Mouse (Mus musculus) hindbrain, embryonic 11.5 days (tissue): ENCODE results near the gene Cyth1. TPM values are rescaled to one million over a fixed set of nuclear protein-coding genes. Genes with fewer than 3 reads are reported as not detected.
A peak's percentile ranks its signal among the peaks of the same experiment; 100 is the strongest.

Source experiments
- ATAC-seq: fragments of 200-750 bp; cut with Nextera tagmentation; 2 replicates; pipeline ENCODE4 v1.8.0; 2017; ENCODE audit warnings: mild to moderate bottlenecking, moderate TSS enrichment, moderate library complexity; ENCODE audit not compliant: low FRiP score
- DNase-seq: peaks from one replicate; pipeline ENCODE4 v3.0.0-alpha.2; 2015; ENCODE audit warnings: low spot score
- H3K27ac ChIP-seq: fragments of 300-500 bp; sonication (generic); 2 replicates; pipeline ENCODE4 v1.5.1; 2014; ENCODE audit warnings: mild to moderate bottlenecking, low read depth, low read length
- H3K27me3 ChIP-seq: fragments of 300-500 bp; sonication (generic); 2 replicates; pipeline ENCODE4 v1.6.1; 2014; ENCODE audit warnings: mild to moderate bottlenecking, low read length, moderate library complexity, mixed read lengths; ENCODE audit not compliant: control insufficient read depth, insufficient read depth
- H3K36me3 ChIP-seq: fragments of 300-500 bp; sonication (generic); 2 replicates; pipeline ENCODE4 v1.6.1; 2014; ENCODE audit warnings: mild to moderate bottlenecking, low read length, moderate library complexity, mixed read lengths; ENCODE audit not compliant: control insufficient read depth, insufficient read depth
- H3K4me1 ChIP-seq: fragments of 300-500 bp; sonication (generic); replicated peaks from 2 replicates; pipeline ENCODE4 v1.6.1; 2014; ENCODE audit warnings: low read length, mixed read lengths; ENCODE audit not compliant: control insufficient read depth, insufficient read depth
- H3K4me2 ChIP-seq: fragments of 300-500 bp; sonication (generic); replicated peaks from 2 replicates; pipeline ENCODE4 v1.6.1; 2014; ENCODE audit warnings: mild to moderate bottlenecking, low read depth, low read length
- H3K4me3 ChIP-seq: fragments of 300-500 bp; sonication (generic); 2 replicates; pipeline ENCODE4 v1.5.1; 2014; ENCODE audit warnings: low read depth, low read length
- H3K9ac ChIP-seq: fragments of 300-500 bp; sonication (generic); 2 replicates; pipeline ENCODE4 v1.6.1; 2014; ENCODE audit warnings: low read depth, low read length
- H3K9me3 ChIP-seq: fragments of 300-500 bp; sonication (generic); 2 replicates; pipeline ENCODE4 v1.6.1; 2016; ENCODE audit warnings: low read length; ENCODE audit not compliant: control insufficient read depth
- WGBS: fragments of 180-500 bp; shearing (Covaris S2); extraction: QIAGEN DNeasy Blood & Tissue Kit; methylation state at CpG from one replicate; pipeline ENCODE4 v1.1.7; 2014; 5-methylcytosine and 5-hydroxymethylcytosine counted together
- polyA plus RNA-seq: library from polyadenylated mRNA; unstranded; fragments of >200 nt; fragmentation: Nextera tagmentation; extraction: Ambion mirVana; gene quantifications from 2 replicates; pipeline ENCODE4 v1.2.1, GENCODE M21; 2014

Cyth1 gene
- polyA plus RNA-seq, 1 experiment from 2014 or later, result 16.5 TPM

DNA sequence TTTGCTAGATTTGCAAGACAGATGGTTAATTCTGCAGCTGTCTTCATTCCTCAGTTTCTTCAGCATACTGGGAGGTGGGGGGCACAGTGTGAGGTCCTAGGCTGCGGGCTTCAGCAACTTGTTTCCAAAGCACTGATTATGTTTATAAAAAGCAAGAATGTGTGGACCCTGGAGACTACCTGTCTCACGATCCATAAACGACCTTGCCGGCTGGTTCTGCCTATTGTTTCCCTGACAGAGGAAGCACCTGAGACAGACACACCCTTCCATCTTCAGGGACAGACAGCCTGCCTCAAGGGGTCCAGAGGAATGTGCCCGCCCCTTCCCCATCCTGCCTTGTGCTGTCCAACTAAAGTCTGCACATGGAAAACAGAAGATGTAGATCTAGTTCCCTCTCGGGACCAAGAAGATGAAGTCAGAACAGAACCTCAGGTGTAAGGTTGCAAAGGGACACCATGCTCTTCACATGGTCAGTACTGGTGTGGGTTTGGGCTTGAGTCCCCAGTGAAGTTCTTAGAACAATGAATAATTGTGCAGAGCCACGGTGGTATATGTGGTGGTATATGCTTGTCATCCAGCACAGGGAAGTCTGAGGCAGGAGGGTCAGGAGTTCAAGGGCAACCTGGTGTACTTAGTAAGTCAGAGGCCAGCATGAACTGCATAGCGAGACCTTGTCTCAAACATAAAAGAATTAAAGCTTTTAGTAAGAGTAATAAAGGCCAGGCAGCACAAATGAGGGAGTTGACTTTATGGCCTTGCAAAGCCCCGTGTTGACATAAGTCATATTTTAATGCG is 107.4 kb downstream of the Cyth1 start:
- H3K9me3 ChIP-seq, result no peaks in the 10 kb centered on the region
- H3K4me1 ChIP-seq, result no peaks in the 10 kb centered on the region
- DNase-seq (no peak), ATAC-seq (no peak)
- H3K9ac ChIP-seq, result no peak overlapping the region
- no peaks in the 10 kb centered on the region for H3K27me3 ChIP-seq
- no peak overlapping the region for H3K4me2 ChIP-seq
- H3K4me3 ChIP-seq, result no peak overlapping the region
- H3K27ac ChIP-seq, result no peak overlapping the region
- H3K36me3 ChIP-seq, result no peaks in the 10 kb centered on the region
- WGBS, result 79% methylated on average over 10 of the region's 10 CpGs

DNA sequence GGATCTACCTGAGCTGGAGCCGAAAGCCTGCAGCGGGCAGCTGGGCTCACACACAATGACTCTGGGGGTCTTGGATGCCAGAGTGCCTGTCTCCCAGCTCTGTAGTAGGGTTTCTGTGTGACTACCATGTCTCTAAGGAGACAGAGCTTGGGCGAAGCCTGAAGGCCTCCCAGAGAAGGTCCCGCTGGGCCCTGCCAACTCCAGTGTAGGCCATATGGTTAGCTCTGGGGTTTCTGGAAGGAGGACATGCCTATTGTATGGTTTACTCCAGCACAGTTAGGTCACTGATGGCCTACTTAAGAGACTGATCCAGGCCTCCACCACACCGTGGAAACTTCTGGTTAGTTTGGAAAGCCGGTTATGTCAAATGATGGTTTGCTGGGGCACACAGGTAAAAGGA is 110.0 kb downstream of the Cyth1 start:
- Histone ChIP-seq H3K9ac (no peak overlapping the region), H3K9me3 (no peaks in the 10 kb centered on the region), H3K36me3 (no peaks in the 10 kb centered on the region), H3K27ac (no peak overlapping the region), H3K27me3 (no peaks in the 10 kb centered on the region), H3K4me2 (no peak overlapping the region), H3K4me3 (no peak overlapping the region), H3K4me1 (peaks cover 2% of the 10 kb centered on the region; the same call in 1 of the 2 replicates)
- no peak for DNase-seq
- WGBS, result 95% methylated on average over 6 of the region's 6 CpGs
- no peak for ATAC-seq

DNA sequence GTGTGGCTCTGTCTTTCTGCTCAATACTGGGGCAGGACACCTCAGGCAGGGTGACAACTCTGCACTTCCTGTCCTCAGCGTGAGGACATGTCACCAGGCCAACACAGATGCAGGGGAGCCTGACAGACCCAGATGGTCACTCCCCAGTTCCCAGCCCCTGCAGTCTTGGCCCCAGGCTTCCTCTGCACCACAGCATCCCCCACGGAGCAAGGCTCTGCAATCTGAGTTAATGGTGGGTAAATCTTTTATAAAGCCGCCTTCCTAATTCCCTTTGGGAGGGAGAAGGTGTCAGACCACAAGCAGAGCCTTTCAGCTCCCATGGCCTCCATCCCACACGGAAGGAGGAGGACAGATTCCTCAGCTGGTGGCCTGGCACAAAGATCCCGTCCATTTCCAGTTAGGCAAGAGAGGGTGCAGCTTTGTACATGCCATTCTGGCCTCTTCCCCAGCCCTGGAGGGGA is 112.2 kb downstream of the Cyth1 start:
- 49% methylated on average over 5 of the region's 5 CpGs for WGBS
- H3K9me3 ChIP-seq, result no peaks in the 10 kb centered on the region
- no peak overlapping the region for H3K27ac ChIP-seq
- no peak overlapping the region for H3K4me3 ChIP-seq
- no peak overlapping the region for H3K4me2 ChIP-seq
- H3K36me3 ChIP-seq, result no peaks in the 10 kb centered on the region
- no peaks in the 10 kb centered on the region for H3K27me3 ChIP-seq
- no peak for ATAC-seq
- H3K9ac ChIP-seq, result no peak overlapping the region
- H3K4me1 ChIP-seq, result peaks cover 2% of the 10 kb centered on the region; the same call in 1 of the 2 replicates
- no peak for DNase-seq

DNA sequence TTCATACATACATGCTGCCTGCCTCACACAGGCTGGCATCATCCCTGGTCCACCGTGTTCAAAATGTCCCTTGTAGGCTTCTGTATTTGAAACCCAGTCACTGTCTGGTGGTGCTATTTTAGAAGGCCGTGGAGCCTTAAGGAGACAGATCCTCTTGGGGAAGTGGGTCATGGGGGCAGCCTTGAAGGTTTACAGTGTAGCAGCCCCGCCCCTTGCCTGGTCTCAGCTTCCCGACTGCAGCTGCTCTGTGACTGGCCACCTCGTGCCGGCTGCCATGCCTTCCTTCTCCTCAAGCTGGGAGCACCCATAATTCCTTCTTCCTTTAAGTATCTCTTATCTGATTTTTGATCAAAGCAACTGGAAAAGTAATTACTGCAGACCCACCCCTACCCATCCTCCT is 113.1 kb downstream of the Cyth1 start:
- Histone ChIP-seq H3K27me3 (no peaks in the 10 kb centered on the region), H3K36me3 (no peaks in the 10 kb centered on the region), H3K27ac (no peak overlapping the region), H3K4me2 (no peak overlapping the region), H3K9me3 (no peaks in the 10 kb centered on the region), H3K9ac (no peak overlapping the region), H3K4me1 (peaks cover 2% of the 10 kb centered on the region; the same call in 1 of the 2 replicates), H3K4me3 (no peak overlapping the region)
- no peak for ATAC-seq
- WGBS, result 79% methylated on average over 6 of the region's 6 CpGs
- no peak for DNase-seq

DNA sequence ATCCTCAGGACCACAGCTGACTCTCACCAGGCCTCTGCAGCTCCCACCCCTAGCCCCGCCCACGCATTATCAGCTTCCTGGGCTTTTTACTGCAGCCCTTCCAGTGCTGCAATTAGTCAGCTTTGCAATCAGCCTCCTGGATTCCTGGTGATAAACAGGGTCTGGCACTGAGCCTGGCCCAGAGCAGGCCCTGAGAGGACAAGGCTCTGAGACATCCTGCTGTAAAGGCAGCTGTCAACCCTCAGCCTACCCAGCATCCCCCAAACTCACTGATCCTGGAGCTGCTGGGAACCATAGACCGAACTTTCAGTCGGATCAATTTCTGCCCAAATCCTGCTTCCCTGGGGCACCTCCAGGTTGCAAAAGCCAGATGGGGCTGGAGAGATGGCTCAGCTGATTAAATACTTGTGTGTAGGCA is 114.6 kb downstream of the Cyth1 start:
- Histone ChIP-seq H3K9ac (no peak overlapping the region), H3K36me3 (no peaks in the 10 kb centered on the region), H3K27me3 (no peaks in the 10 kb centered on the region), H3K4me1 (peaks cover 2% of the 10 kb centered on the region; the same call in 1 of the 2 replicates), H3K4me2 (no peak overlapping the region), H3K9me3 (no peaks in the 10 kb centered on the region), H3K4me3 (no peak overlapping the region), H3K27ac (0 out of 2 replicates have a peak overlapping the region, but pooled peaks have one; percentile 37)
- peak; percentile 33 for DNase-seq
- WGBS, result 59% methylated on average over 4 of the region's 4 CpGs
- no peak for ATAC-seq

DNA sequence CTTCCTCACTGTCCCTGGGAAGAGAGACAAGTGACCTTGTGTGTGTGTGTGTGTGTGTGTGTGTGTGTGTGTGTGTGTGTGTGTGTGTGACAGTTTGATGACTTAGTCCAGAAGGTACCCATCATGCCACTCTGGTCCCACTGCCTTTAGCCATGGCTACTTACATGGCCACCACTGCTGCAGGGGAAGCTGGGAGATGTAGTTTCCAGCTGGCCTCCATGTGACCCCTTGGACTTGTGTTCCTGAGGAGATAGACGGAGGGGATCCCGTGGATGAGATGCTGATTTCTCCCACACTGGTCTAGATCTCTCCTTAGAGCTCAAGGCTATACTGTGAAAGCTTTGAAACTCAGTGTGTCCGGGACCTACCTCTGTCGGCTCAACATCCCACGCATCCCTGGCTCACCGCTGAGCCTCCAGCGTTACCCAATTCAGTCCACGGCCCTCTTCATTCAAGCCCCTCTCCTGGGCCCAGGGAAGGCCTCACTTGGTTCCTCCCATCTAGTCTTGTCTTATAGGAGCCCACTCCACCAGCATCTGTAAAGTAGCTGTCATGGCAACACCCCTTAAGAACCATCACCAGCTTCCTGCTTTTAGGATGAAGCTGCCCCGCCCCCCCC is 115.2 kb downstream of the Cyth1 start:
- Histone ChIP-seq H3K4me2 (no peak overlapping the region), H3K27me3 (no peaks in the 10 kb centered on the region), H3K36me3 (no peaks in the 10 kb centered on the region), H3K4me3 (no peak overlapping the region), H3K9me3 (no peaks in the 10 kb centered on the region), H3K27ac (0 out of 2 replicates have a peak overlapping the region, but pooled peaks have one; percentile 37), H3K4me1 (peaks cover 2% of the 10 kb centered on the region; the same call in 1 of the 2 replicates), H3K9ac (no peak overlapping the region)
- no peak for ATAC-seq
- WGBS, result 74% methylated on average over 9 of the region's 9 CpGs
- DNase-seq, result peak; percentile 15

DNA sequence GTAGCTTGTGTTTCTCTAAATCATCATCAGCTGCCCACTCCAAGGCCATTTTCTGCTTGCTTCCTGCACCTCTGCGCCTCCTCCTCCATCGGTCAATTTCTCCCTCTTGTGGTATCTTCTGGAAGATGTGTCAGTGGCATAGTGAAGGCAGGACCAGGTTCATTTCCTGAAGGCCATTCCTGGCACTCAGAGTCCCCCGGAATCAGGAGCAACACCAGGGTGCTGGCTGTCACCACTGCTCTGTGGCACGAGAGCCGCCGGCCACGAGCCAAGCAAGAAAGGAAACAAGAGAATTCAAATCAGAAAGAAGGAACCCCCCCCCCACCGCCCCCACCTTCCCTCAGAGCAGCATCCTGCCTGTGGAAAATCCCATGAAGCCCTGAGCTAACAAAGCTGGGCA is 116.3 kb downstream of the Cyth1 start:
- Histone ChIP-seq H3K9ac (no peak overlapping the region), H3K4me2 (no peak overlapping the region), H3K4me3 (no peak overlapping the region), H3K9me3 (no peaks in the 10 kb centered on the region), H3K27ac (no peak overlapping the region), H3K27me3 (no peaks in the 10 kb centered on the region), H3K4me1 (peaks cover 2% of the 10 kb centered on the region; the same call in 1 of the 2 replicates), H3K36me3 (no peaks in the 10 kb centered on the region)
- 86% methylated on average over 8 of the region's 8 CpGs for WGBS
- no peak for ATAC-seq
- no peak for DNase-seq

DNA sequence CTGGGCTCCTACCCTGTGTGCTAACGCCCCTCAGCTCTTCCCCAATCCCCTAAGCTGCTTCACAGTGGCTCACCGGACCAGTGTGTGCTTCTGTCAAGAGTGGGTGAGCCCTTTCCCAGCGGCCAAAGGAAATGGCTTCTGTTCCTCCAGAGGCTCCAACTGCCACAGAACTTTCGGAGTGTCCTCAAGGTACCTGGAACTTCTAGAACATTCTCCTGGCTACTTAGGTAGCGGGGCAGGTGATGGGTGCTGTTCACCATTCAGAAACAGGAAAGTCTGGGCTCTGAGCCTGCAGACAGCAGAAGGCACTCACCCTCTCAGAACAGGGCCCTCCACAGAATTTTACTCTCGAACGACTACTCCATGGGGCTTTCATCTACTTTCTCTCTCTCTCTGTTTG is 117.9 kb downstream of the Cyth1 start, which contains the start of gene Dnah17:
TSS of gene Dnah17 (minus strand) at position 101 of the 400 bp plus-strand sequence.
- ATAC-seq, result no peak

More for the DNA sequence above, 117.9 kb downstream of the Cyth1 start, which contains the start of gene Dnah17:
- H3K4me1 ChIP-seq, result peaks cover 2% of the 10 kb centered on the region; the same call in 1 of the 2 replicates
- no peaks in the 10 kb centered on the region for H3K9me3 ChIP-seq
- no peaks in the 10 kb centered on the region for H3K36me3 ChIP-seq
- H3K4me3 ChIP-seq, result no peak within 1 kb of the TSS
- no peak within 1 kb of the TSS for H3K9ac ChIP-seq
- H3K4me2 ChIP-seq, result no peak within 1 kb of the TSS
- WGBS, result 88% methylated on average over 7 of the region's 7 CpGs
- no peak for DNase-seq
- no peaks in the 10 kb centered on the region for H3K27me3 ChIP-seq
- no peak within 1 kb of the TSS for H3K27ac ChIP-seq
